Mouse (Mus musculus): ENCODE results near the gene Zc3h10. TPM values are rescaled to one million over a fixed set of nuclear protein-coding genes. Genes with fewer than 3 reads are reported as not detected.
"Not testable (repeated sequence)": the region's sequence is repeated elsewhere in the genome, so short reads cannot be mapped to it uniquely, and the experiment has no call there.

Zc3h10 gene
- polyA plus RNA-seq, 1 experiment, result 17.4 TPM

- peaks cover 13% of the 10 kb centered on the region for H3K36me3 ChIP-seq (ENCODE audit: control insufficient read depth, insufficient read depth, low read length)
- H3K4me1 ChIP-seq (ENCODE audit: control insufficient read depth, insufficient read depth, insufficient read length), result peaks cover 14% of the 10 kb centered on the region; the same call in 1 of the 2 replicates
- no peaks in the 10 kb centered on the region for H3K27me3 ChIP-seq (ENCODE audit: control insufficient read depth, insufficient read depth, low read length)
- peak overlapping the region; percentile 96 for H3K27ac ChIP-seq (ENCODE audit: insufficient read depth, low read length)
- no peak for TF ChIP-seq CTCF (IDR thresholded peaks at IDR 0.05; ENCODE audit: extremely low read depth, insufficient read depth, insufficient read length, insufficient replicate concordance)
- TF ChIP-seq POLR2A (IDR thresholded peaks at IDR 0.05; ENCODE audit: low read depth, low read length), result no peak
- peak overlapping the region; percentile 71 for H3K4me3 ChIP-seq (ENCODE audit: extremely low read depth, insufficient read depth, insufficient read length)
- 27% methylated on average over 11 of the region's 11 CpGs for WGBS
- no peak for DNase-seq (ENCODE audit: low read depth in 1 of 2, low spot score in 2 of 2)
Measured at GRCm38 (mm10) chr10:128494667-128495245, 52.8 kb downstream of the Zc3h10 start.

DNA sequence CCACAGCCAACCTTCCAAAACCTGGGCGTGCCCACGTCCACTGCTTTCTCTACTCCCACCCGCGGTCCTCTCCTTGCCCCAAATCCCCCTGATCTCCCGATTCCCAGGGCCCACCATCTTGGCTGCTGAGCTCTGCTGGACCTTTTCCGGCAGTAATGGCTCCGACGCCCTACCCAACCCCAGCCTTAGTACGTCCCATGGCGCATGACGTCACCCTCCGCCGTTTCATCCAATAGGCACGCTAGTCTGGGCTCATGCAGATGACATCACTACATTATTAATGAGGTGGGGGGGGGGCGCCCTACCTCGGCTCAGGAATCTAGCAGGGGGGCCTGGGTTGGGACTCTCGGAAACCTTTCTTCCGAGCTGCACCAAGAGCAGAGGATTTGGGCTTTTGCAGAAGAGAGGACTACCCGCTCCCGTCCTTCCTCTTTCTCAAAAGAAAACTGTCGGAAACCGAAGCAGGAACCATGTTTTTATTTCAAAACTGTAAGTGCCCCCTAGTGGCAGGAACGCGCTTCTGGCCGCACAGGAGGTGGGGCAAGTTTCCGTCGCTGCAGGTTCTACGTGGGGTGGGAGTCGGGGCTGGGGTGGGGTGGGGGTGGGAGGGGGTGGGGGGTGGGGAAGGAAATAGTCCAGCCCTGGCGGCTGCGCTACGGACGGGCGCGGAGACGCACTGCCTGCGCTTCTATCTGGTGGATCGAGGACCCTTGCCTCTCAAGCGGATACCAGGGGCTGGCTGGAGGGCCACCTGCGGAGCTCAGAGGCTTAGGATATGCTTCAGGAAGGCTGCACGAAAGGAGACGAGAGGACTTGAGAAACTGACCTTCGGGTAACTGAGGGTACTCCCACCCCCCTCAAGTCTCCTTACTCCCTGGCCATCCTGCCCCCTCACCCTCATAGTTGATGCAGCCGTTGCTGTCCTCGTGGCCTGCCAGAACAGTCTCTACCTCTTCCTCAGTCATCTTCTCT lies 53.6 kb downstream of the Zc3h10 start, which contains the start of gene Myl6:
Gene Myl6 (minus strand): TSS at position 451 of the 972 bp plus-strand sequence.
- Histone ChIP-seq H3K4me3 (ENCODE audit: extremely low read depth, insufficient read depth, insufficient read length) (peak within 1 kb of the TSS; percentile 71), H3K36me3 (ENCODE audit: control insufficient read depth, insufficient read depth, low read length) (peaks cover 17% of the 10 kb centered on the region), H3K27me3 (ENCODE audit: control insufficient read depth, insufficient read depth, low read length) (no peaks in the 10 kb centered on the region), H3K4me1 (ENCODE audit: control insufficient read depth, insufficient read depth, insufficient read length) (peaks cover 14% of the 10 kb centered on the region; the same call in 1 of the 2 replicates), H3K27ac (ENCODE audit: insufficient read depth, low read length) (peak within 1 kb of the TSS; percentile 98)
- peak; percentile 95 to 97 for DNase-seq (ENCODE audit: low read depth in 1 of 2, low spot score in 2 of 2)
- under 1% methylated on average over 45 of the region's 45 CpGs for WGBS
- TF ChIP-seq POLR2A (IDR thresholded peaks at IDR 0.05; ENCODE audit: low read depth, low read length) (peak; percentile 96), CTCF (IDR thresholded peaks at IDR 0.05; ENCODE audit: extremely low read depth, insufficient read depth, insufficient read length, insufficient replicate concordance) (peak; percentile 75; the same call in 1 of the 2 replicates)

DNA sequence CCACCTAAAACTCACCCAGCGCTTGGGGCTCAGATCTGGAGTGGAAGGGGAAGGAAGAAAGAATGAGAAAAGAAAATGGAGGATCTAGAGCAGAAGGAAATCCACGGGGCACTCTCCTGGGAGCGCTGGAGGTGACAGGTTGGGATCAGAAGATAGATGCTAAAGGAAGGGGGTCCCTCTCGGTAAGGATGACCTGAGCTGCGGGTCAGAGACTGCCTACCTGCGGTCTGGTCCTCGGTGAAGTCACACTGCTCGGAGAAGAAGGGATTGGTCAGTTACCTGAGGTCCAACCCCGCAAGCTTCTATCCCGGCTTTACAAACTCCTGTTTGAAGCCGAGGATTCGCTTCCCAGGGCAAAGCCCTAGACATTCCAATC lies 54.3 kb downstream of the Zc3h10 start:
- no peaks in the 10 kb centered on the region for H3K27me3 ChIP-seq (ENCODE audit: control insufficient read depth, insufficient read depth, low read length)
- peaks cover 14% of the 10 kb centered on the region; the same call in 1 of the 2 replicates for H3K4me1 ChIP-seq (ENCODE audit: control insufficient read depth, insufficient read depth, insufficient read length)
- under 1% methylated on average over 12 of the region's 12 CpGs for WGBS
- peak overlapping the region; percentile 85 for H3K27ac ChIP-seq (ENCODE audit: insufficient read depth, low read length)
- H3K36me3 ChIP-seq (ENCODE audit: control insufficient read depth, insufficient read depth, low read length), result peaks cover 23% of the 10 kb centered on the region
- peak overlapping the region; percentile 71 for H3K4me3 ChIP-seq (ENCODE audit: extremely low read depth, insufficient read depth, insufficient read length)
- no peak for TF ChIP-seq CTCF (IDR thresholded peaks at IDR 0.05; ENCODE audit: extremely low read depth, insufficient read depth, insufficient read length, insufficient replicate concordance)
- TF ChIP-seq POLR2A (IDR thresholded peaks at IDR 0.05; ENCODE audit: low read depth, low read length), result no peak
- DNase-seq (ENCODE audit: low read depth in 1 of 2, low spot score in 2 of 2), result no peak

DNA sequence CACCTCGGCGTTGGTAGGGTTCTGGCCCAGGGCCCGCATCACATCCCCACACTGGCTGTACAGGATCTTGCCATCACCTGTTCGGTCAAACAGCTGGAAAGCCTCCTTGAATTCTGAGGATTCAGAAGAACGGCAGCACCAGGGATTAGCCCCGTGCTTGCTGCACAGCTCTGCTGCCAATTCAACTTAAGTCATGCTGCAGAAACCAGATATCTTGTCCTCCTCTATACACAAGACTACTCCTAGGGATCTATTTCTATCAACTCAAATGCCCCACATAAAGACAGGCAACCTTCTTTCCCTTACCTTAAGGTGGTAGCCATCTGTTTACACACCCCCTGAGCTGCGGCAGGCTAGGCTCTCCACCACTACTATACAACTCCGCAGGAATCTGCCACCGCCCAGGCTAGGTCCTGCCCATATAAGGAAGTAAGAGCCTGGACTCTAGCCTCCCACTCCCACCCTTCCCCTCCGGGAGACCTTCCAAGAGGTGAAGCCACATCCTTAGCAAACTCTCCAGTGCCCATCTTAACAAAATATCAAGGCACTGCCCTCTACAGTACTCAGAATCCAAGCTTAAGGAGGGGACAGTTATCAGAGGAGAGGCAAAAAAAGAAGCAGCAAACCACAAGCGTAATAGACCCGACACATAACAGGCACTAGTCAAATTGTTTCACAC lies 54.8 kb downstream of the Zc3h10 start:
- Histone ChIP-seq H3K4me1 (ENCODE audit: control insufficient read depth, insufficient read depth, insufficient read length) (peaks cover 12% of the 10 kb centered on the region; the same call in 1 of the 2 replicates), H3K36me3 (ENCODE audit: control insufficient read depth, insufficient read depth, low read length) (peaks cover 27% of the 10 kb centered on the region), H3K27ac (ENCODE audit: insufficient read depth, low read length) (peak overlapping the region; percentile 85), H3K27me3 (ENCODE audit: control insufficient read depth, insufficient read depth, low read length) (no peaks in the 10 kb centered on the region), H3K4me3 (ENCODE audit: extremely low read depth, insufficient read depth, insufficient read length) (peak overlapping the region; percentile 71)
- 13% methylated on average over 12 of the region's 12 CpGs for WGBS
- no peak for DNase-seq (ENCODE audit: low read depth in 1 of 2, low spot score in 2 of 2)
- TF ChIP-seq CTCF (IDR thresholded peaks at IDR 0.05; ENCODE audit: extremely low read depth, insufficient read depth, insufficient read length, insufficient replicate concordance) (no peak), POLR2A (IDR thresholded peaks at IDR 0.05; ENCODE audit: low read depth, low read length) (no peak)

DNA sequence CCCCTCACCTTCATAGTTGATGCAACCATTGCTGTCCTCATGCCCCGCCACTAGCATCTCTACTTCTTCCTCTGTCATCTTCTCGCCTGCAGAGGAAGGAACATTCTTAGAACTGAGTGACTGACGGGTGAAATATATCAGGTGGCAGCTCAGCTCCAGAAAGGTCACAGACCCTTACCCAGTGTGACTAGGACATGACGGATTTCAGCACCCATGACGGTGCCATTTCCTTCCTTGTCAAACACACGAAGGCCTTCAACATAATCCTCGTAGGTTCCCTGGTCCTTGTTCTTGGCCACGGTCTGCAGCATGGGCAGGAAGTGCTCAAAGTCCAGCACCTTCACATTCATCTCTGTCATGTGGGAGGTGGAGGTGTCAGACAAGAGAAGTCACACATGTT lies 55.5 kb downstream of the Zc3h10 start:
- H3K27me3 ChIP-seq (ENCODE audit: control insufficient read depth, insufficient read depth, low read length); DNase-seq (ENCODE audit: low read depth in 1 of 2, low spot score in 2 of 2): not testable (repeated sequence)
- Histone ChIP-seq H3K36me3 (ENCODE audit: control insufficient read depth, insufficient read depth, low read length) (peaks cover 33% of the 10 kb centered on the region), H3K4me1 (ENCODE audit: control insufficient read depth, insufficient read depth, insufficient read length) (peaks cover 12% of the 10 kb centered on the region; the same call in 1 of the 2 replicates), H3K4me3 (ENCODE audit: extremely low read depth, insufficient read depth, insufficient read length) (peak overlapping the region; percentile 71; the same call in 1 of the 2 replicates), H3K27ac (ENCODE audit: insufficient read depth, low read length) (peak overlapping the region; percentile 85)
- 42% methylated on average over 8 of the region's 8 CpGs for WGBS

Other genes starting within 250 kb of the Zc3h10 start
- not detected in 2 replicates for gene Il23a, start 249.0 kb downstream of the Zc3h10 start, polyA plus RNA-seq (2012; rRNA removed)
- 25.7 and 30.6 TPM in 2 replicates for gene Pan2, start 244.4 kb downstream of the Zc3h10 start, polyA plus RNA-seq (2012; rRNA removed)
- 15.9 and 17.2 TPM in 2 replicates for gene Cnpy2, start 225.3 kb downstream of the Zc3h10 start, polyA plus RNA-seq (2012; rRNA removed)
- gene Cs, start 210.0 kb downstream of the Zc3h10 start, polyA plus RNA-seq (2012; rRNA removed), result 70.4 and 89.2 TPM in 2 replicates
- gene Coq10a, start 178.8 kb downstream of the Zc3h10 start, polyA plus RNA-seq (2012; rRNA removed), result 32.1 and 63.8 TPM in 2 replicates
- gene Ankrd52, start 170.7 kb downstream of the Zc3h10 start, polyA plus RNA-seq (2012; rRNA removed), result 31.1 and 36.9 TPM in 2 replicates
- gene Slc39a5, start 146.5 kb downstream of the Zc3h10 start, polyA plus RNA-seq (2012; rRNA removed), result 15.2 and 17.1 TPM in 2 replicates
- 19.8 and 21.2 TPM in 2 replicates for gene Nabp2, start 136.3 kb downstream of the Zc3h10 start, polyA plus RNA-seq (2012; rRNA removed)
- 24.1 and 29.4 TPM in 2 replicates for gene Rnf41, start 136.1 kb downstream of the Zc3h10 start, polyA plus RNA-seq (2012; rRNA removed)
- gene Smarcc2, start 88.5 kb downstream of the Zc3h10 start, polyA plus RNA-seq (2012; rRNA removed), result 67.8 and 84.5 TPM in 2 replicates
- gene Myl6, start 53.6 kb downstream of the Zc3h10 start, polyA plus RNA-seq (2012; rRNA removed), result 376 and 451 TPM in 2 replicates
- gene Myl6b, start 49.1 kb downstream of the Zc3h10 start, polyA plus RNA-seq (2012; rRNA removed), result 0.67 and 1.1 TPM in 2 replicates
- 121 and 148 TPM in 2 replicates for gene Esyt1, start 21.9 kb downstream of the Zc3h10 start, polyA plus RNA-seq (2012; rRNA removed)
- gene Rpl41, start 1.5 kb upstream of the Zc3h10 start, polyA plus RNA-seq (2012; rRNA removed), result 2,135 and 2,270 TPM in 2 replicates
- gene Pa2g4, start 18.2 kb upstream of the Zc3h10 start, polyA plus RNA-seq (2012; rRNA removed), result 16.8 and 18.9 TPM in 2 replicates
- 1.6 TPM in 2 replicates for gene Erbb3, start 41.9 kb upstream of the Zc3h10 start, polyA plus RNA-seq (2012; rRNA removed)
- 929 and 934 TPM in 2 replicates for gene Rps26, start 79.0 kb upstream of the Zc3h10 start, polyA plus RNA-seq (2012; rRNA removed)
- gene Ikzf4, start 98.2 kb upstream of the Zc3h10 start, polyA plus RNA-seq (2012; rRNA removed), result 1.1 and 1.7 TPM in 2 replicates
- gene Suox, start 126.3 kb upstream of the Zc3h10 start, polyA plus RNA-seq (2012; rRNA removed), result 6.5 and 6.9 TPM in 2 replicates
- 43.3 and 44.4 TPM in 2 replicates for gene Rab5b, start 148.5 kb upstream of the Zc3h10 start, polyA plus RNA-seq (2012; rRNA removed)
- gene Pmel, start 156.4 kb upstream of the Zc3h10 start, polyA plus RNA-seq (2012; rRNA removed), result 0.66 and 9.3 TPM in 2 replicates
- gene Cdk2, start 157.3 kb upstream of the Zc3h10 start, polyA plus RNA-seq (2012; rRNA removed), result 19.5 and 19.8 TPM in 2 replicates
- gene Dgka, start 197.1 kb upstream of the Zc3h10 start, polyA plus RNA-seq (2012; rRNA removed), result 124 and 126 TPM in 2 replicates
- 31.7 and 34.7 TPM in 2 replicates for gene Pym1, start 200.1 kb upstream of the Zc3h10 start, polyA plus RNA-seq (2012; rRNA removed)
- 1.7 and 1.8 TPM in 2 replicates for gene Mmp19, start 243.1 kb upstream of the Zc3h10 start, polyA plus RNA-seq (2012; rRNA removed)